In the genomic region with DNA sequence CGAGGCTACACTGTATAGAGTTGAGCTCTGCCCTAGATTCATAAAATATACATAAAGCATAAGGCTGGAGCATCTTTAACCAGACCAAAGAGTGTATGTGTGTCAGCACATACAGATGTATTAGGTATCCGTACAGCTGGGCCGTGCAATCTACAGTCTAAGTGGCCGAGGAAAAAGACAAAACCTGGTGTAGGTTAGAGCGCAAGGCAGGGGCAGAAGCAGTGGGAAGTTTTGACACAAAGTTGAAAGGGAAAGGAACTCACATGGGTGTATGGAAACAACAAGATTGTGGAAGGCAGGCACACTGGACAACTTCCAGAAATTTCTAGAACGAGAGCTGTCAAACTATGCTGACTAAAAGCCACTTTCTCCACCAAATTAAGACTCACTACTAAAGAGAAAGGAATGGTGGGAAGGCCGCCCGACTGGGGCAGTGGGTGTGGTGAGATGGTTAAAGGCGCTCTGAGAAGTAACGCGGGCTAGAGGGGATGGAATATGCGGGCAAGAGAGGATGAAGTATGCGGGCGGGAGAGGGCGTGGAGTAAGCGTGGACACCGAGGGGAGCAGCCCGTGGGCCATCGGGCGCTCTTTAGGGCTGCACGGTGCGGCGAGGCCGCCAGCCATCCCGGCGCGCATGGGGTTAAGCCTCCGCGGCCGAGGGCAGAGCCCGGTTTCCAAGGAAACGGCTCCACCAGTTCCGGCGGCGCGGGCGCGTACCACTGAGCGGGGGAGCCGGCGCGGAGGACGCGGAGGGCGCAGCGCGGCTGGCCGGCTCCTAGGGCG, we compare ENCODE assay signal across 1 mouse cellular context.
TF ChIP-seq lines count a peak whose summit lies in the region.

No protein-coding gene starts in this region.

TF ChIP-seq in CH12.LX, 34 proteins besides CTCF, POLR2A, EP300 and RAD21:
- TF ChIP-seq SMC3 (IDR thresholded peaks at IDR 0.05; ENCODE audit: low read depth, low read length) (no peak), MYC (IDR thresholded peaks at IDR 0.05; ENCODE audit: low read depth, low read length) (no peak), ELF1 (IDR thresholded peaks at IDR 0.05; ENCODE audit: low read depth, low read length) (peak; percentile 58), SIN3A (IDR thresholded peaks at IDR 0.05; ENCODE audit: low read length) (peak; percentile 86; the same call in 1 of the 2 replicates), ZKSCAN1 (IDR thresholded peaks at IDR 0.05; ENCODE audit: borderline replicate concordance, low read depth, low read length) (no peak), USF2 (conservative IDR thresholded peaks at IDR 0.05; ENCODE audit: low read depth, low read length) (no peak), ZMIZ1 (IDR thresholded peaks at IDR 0.05; ENCODE audit: low read depth, low read length) (peak; percentile 74; the same call in 1 of the 2 replicates), PAX5 (IDR thresholded peaks at IDR 0.05; ENCODE audit: low read length) (no peak), E2F4 (IDR thresholded peaks at IDR 0.05; ENCODE audit: insufficient replicate concordance, low read depth, low read length) (no peak), TBP (conservative IDR thresholded peaks at IDR 0.05; ENCODE audit: low read depth, low read length) (no peak), NRF1 (IDR thresholded peaks at IDR 0.05; ENCODE audit: low read depth, low read length) (peak; percentile 49; the same call in 1 of the 2 replicates), MAX (IDR thresholded peaks at IDR 0.05; ENCODE audit: low read length) (peak; percentile 56; the same call in 1 of the 2 replicates), KAT2A (IDR thresholded peaks at IDR 0.05; ENCODE audit: insufficient replicate concordance, low read length) (no peak), MEF2A (IDR thresholded peaks at IDR 0.05; ENCODE audit: borderline replicate concordance, low read depth, low read length) (peak; percentile 22; the same call in 1 of the 2 replicates), MAFK (IDR thresholded peaks at IDR 0.05; ENCODE audit: insufficient replicate concordance, low read length) (no peak), UBTF (IDR thresholded peaks at IDR 0.05; ENCODE audit: low read depth, low read length) (no peak), HCFC1 (IDR thresholded peaks at IDR 0.05; ENCODE audit: low read depth, low read length) (peak; percentile 64), MXI1 (IDR thresholded peaks at IDR 0.05; ENCODE audit: low read depth, low read length) (peak; percentile 74; the same call in 1 of the 2 replicates), CHD1 (IDR thresholded peaks at IDR 0.05; ENCODE audit: low read depth, low read length) (no peak), CHD2 (IDR thresholded peaks at IDR 0.05; ENCODE audit: low read length) (no peak), TCF12 (IDR thresholded peaks at IDR 0.05; ENCODE audit: low read depth, low read length) (peak; percentile 58; the same call in 1 of the 2 replicates), MAZ (IDR thresholded peaks at IDR 0.05; ENCODE audit: low read depth, low read length) (no peak), JUND (conservative IDR thresholded peaks at IDR 0.05; ENCODE audit: low read depth, low read length) (no peak), POLR2AphosphoS2 (IDR thresholded peaks at IDR 0.05; ENCODE audit: low read depth, low read length) (no peak), GABPA (IDR thresholded peaks at IDR 0.05; ENCODE audit: insufficient replicate concordance, low read depth, low read length) (no peak), USF1 (IDR thresholded peaks at IDR 0.05; ENCODE audit: low read depth, low read length) (no peak), BHLHE40 (IDR thresholded peaks at IDR 0.05; ENCODE audit: low read depth, low read length) (no peak), ETS1 (conservative IDR thresholded peaks at IDR 0.05; ENCODE audit: low read depth, low read length) (no peak), IRF4 (IDR thresholded peaks at IDR 0.05; ENCODE audit: low read depth, low read length) (no peak), ZC3H11A (IDR thresholded peaks at IDR 0.05; ENCODE audit: low read depth, low read length) (no peak), RCOR1 (conservative IDR thresholded peaks at IDR 0.05; ENCODE audit: low read depth, low read length) (no peak), NELFE (IDR thresholded peaks at IDR 0.05; ENCODE audit: low read depth, low read length) (peak; percentile 36; the same call in 1 of the 2 replicates), ZNF384 (IDR thresholded peaks at IDR 0.05; ENCODE audit: low read depth, low read length) (no peak), JUN (IDR thresholded peaks at IDR 0.05; ENCODE audit: insufficient read depth, low read depth, low read length) (no peak)
